Mouse (Mus musculus): ENCODE measurements around the gene Btbd3. TPM values are rescaled to one million over a fixed set of nuclear protein-coding genes. Genes with fewer than 3 reads are reported as not detected.

Btbd3 gene
- polyA plus RNA-seq, 1 experiment, result 1.6 TPM

DNA sequence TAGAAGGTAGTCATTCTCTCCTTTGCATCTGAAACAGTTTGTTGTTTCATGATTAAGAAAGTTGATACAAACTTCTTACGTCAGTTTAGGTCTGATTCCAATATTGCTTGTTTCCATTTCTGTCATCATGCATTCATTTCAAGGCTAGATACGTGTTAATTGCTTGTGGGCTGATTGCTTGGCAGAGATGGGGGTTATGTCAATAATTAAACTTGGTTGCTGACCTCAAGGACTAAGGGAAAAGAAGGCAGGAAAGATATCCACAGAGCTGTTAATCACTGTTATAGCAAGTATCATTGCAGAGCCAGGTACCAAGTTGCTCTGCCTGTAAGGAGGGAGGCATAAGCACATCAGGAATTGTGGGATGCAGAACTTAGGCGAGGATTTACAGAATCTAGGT lies 226.2 kb downstream of the Btbd3 start:
- Histone ChIP-seq H3K4me3 (ENCODE audit: control insufficient read depth, low read depth, low read length) (no peak overlapping the region), H3K27ac (ENCODE audit: control insufficient read depth, insufficient read depth, low read depth, low read length) (no peak overlapping the region), H3K4me1 (ENCODE audit: control insufficient read depth, insufficient read depth, low read length) (no peaks in the 10 kb centered on the region), H3K27me3 (ENCODE audit: control insufficient read depth, insufficient read depth, low read length) (no peaks in the 10 kb centered on the region), H3K36me3 (ENCODE audit: control insufficient read depth, insufficient read depth, low read length) (no peaks in the 10 kb centered on the region)
- TF ChIP-seq CTCF (IDR thresholded peaks at IDR 0.05; ENCODE audit: control insufficient read depth, insufficient read depth, insufficient replicate concordance, low read depth, low read length), result no peak
- TF ChIP-seq POLR2A (IDR thresholded peaks at IDR 0.05; ENCODE audit: control insufficient read depth, low read depth, low read length), result no peak

DNA sequence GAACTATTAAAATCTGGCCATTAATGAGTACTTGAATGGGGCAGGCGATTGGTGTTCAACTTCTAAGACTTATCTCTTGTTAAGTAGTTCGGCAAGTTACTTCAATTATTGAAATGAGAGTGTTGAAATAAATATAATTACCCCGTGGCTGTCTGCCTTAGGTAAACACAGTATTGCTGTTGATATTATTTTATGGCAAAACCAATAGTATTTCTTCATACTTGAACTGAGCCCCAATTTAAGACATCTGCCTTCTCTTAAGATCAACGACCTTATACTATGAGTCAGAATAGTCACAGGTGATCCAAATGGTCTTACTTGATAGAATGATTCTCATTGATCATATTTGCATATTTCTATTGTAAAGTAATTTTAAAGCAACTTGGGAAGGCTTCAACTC lies 228.5 kb downstream of the Btbd3 start:
- Histone ChIP-seq H3K27ac (ENCODE audit: control insufficient read depth, insufficient read depth, low read depth, low read length) (no peak overlapping the region), H3K4me3 (ENCODE audit: control insufficient read depth, low read depth, low read length) (no peak overlapping the region), H3K4me1 (ENCODE audit: control insufficient read depth, insufficient read depth, low read length) (no peaks in the 10 kb centered on the region), H3K27me3 (ENCODE audit: control insufficient read depth, insufficient read depth, low read length) (no peaks in the 10 kb centered on the region), H3K36me3 (ENCODE audit: control insufficient read depth, insufficient read depth, low read length) (no peaks in the 10 kb centered on the region)
- TF ChIP-seq CTCF (IDR thresholded peaks at IDR 0.05; ENCODE audit: control insufficient read depth, insufficient read depth, insufficient replicate concordance, low read depth, low read length) (no peak), POLR2A (IDR thresholded peaks at IDR 0.05; ENCODE audit: control insufficient read depth, low read depth, low read length) (no peak)

DNA sequence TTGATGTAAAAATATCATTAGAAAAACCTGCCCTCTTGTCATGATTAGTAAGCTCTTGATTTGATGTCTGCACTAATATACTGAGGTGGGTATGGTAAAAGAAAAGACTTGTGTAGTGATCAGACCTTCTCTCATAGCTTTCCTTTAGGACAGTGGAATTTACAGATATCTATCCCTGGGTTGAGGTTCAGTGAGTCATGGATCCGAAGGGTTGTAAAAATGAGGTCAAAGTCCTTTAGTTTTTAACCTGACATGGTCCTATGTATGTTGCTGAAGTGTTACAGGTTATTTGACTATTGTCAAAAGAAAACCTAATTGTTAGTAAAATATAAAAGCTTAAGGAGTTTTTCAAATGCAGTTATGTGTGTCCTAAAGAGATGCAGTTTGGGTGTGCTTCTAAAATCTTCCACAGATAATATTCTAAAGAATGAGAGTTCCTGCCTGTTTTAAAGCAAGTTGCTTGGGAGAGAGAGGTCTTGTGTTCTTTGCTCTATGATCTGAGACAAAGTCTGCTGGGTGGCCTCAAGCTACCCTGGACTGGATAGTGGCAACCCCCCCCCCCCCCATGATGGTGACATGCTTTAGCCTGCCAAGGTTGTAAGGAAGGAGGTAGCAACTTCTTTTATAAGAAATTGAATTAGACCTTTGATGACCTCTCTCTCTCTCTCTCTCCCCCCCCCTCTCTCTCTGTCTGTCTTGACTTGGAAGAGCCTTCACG lies 234.5 kb downstream of the Btbd3 start:
- no peak for TF ChIP-seq POLR2A (IDR thresholded peaks at IDR 0.05; ENCODE audit: control insufficient read depth, low read depth, low read length)
- no peak for TF ChIP-seq CTCF (IDR thresholded peaks at IDR 0.05; ENCODE audit: control insufficient read depth, insufficient read depth, insufficient replicate concordance, low read depth, low read length)
- Histone ChIP-seq H3K27me3 (ENCODE audit: control insufficient read depth, insufficient read depth, low read length) (no peaks in the 10 kb centered on the region), H3K4me3 (ENCODE audit: control insufficient read depth, low read depth, low read length) (no peak overlapping the region), H3K4me1 (ENCODE audit: control insufficient read depth, insufficient read depth, low read length) (no peaks in the 10 kb centered on the region), H3K27ac (ENCODE audit: control insufficient read depth, insufficient read depth, low read depth, low read length) (no peak overlapping the region), H3K36me3 (ENCODE audit: control insufficient read depth, insufficient read depth, low read length) (no peaks in the 10 kb centered on the region)

DNA sequence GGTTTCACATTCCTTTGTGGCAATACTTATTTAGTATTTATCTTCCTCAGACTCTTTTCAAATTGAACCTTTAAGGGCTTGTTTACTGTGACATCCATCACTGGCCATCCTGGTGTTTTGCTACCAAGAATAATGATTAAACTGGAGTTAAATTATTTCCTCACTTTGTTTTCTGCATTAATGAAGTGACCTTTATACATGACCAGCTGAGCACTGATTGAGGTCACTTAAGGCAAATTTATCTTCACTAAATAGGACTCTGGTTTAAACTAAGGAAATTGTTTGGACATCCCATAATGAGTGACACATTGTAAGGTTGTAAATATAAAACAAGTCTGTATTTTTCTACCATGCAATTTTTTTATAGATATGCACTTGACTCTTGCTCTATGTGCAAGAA lies 235.8 kb downstream of the Btbd3 start:
- no peaks in the 10 kb centered on the region for H3K36me3 ChIP-seq (ENCODE audit: control insufficient read depth, insufficient read depth, low read length)
- H3K27me3 ChIP-seq (ENCODE audit: control insufficient read depth, insufficient read depth, low read length), result no peaks in the 10 kb centered on the region
- no peak overlapping the region for H3K4me3 ChIP-seq (ENCODE audit: control insufficient read depth, low read depth, low read length)
- no peak overlapping the region for H3K27ac ChIP-seq (ENCODE audit: control insufficient read depth, insufficient read depth, low read depth, low read length)
- no peaks in the 10 kb centered on the region for H3K4me1 ChIP-seq (ENCODE audit: control insufficient read depth, insufficient read depth, low read length)
- TF ChIP-seq POLR2A (IDR thresholded peaks at IDR 0.05; ENCODE audit: control insufficient read depth, low read depth, low read length), result no peak
- TF ChIP-seq CTCF (IDR thresholded peaks at IDR 0.05; ENCODE audit: control insufficient read depth, insufficient read depth, insufficient replicate concordance, low read depth, low read length), result no peak

DNA sequence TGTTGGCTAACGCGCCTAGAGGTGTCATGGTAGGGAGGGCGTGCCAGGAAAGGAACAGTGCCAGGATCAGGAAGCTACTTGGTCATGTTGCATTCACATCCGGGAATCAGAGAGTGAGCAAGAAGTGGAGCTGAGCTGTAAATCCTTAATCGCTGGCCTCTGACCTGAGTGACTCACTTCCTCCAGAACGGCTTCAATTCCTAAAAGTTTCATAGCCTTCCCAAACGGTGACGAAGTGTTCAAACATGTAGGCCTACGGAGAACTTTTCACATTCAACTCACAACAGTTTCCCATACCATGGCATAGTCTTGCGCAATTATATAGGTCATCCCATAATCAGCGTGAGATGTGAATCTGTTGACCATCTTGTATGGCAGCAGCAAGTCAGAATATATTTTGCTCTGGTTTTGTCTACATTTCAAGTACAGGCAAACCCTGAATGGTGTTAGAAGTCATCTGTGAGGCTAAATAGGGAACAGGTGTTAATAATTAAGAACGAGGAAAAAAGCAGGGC lies 247.6 kb downstream of the Btbd3 start:
- H3K36me3 ChIP-seq (ENCODE audit: control insufficient read depth, insufficient read depth, low read length), result no peaks in the 10 kb centered on the region
- no peak for TF ChIP-seq CTCF (IDR thresholded peaks at IDR 0.05; ENCODE audit: control insufficient read depth, insufficient read depth, insufficient replicate concordance, low read depth, low read length)
- TF ChIP-seq POLR2A (IDR thresholded peaks at IDR 0.05; ENCODE audit: control insufficient read depth, low read depth, low read length), result no peak
- no peaks in the 10 kb centered on the region for H3K27me3 ChIP-seq (ENCODE audit: control insufficient read depth, insufficient read depth, low read length)
- no peak overlapping the region for H3K27ac ChIP-seq (ENCODE audit: control insufficient read depth, insufficient read depth, low read depth, low read length)
- H3K4me3 ChIP-seq (ENCODE audit: control insufficient read depth, low read depth, low read length), result no peak overlapping the region
- no peaks in the 10 kb centered on the region for H3K4me1 ChIP-seq (ENCODE audit: control insufficient read depth, insufficient read depth, low read length)

DNA sequence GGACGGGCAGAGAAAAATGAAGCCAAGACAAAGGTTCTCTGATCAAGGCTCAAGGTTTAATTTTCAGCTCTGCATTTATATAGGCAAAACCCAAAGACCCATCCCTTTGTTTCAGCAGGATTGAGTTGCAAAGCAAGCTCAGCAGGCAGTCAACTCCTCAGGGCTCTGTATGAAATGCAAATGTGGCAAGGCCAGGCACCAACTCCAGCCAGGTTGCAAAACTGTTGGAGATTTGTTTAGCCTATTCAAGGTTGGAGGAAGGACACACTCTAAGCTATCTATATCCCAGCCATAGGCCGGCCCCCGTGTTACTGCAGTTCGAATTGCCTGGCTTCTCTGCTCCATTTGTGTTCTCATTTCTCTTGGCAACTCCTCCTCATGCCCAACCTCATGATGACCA lies 259.2 kb downstream of the Btbd3 start:
- no peaks in the 10 kb centered on the region for H3K27me3 ChIP-seq (ENCODE audit: control insufficient read depth, insufficient read depth, low read length)
- H3K4me1 ChIP-seq (ENCODE audit: control insufficient read depth, insufficient read depth, low read length), result no peaks in the 10 kb centered on the region
- TF ChIP-seq CTCF (IDR thresholded peaks at IDR 0.05; ENCODE audit: control insufficient read depth, insufficient read depth, insufficient replicate concordance, low read depth, low read length), result no peak
- no peak for TF ChIP-seq POLR2A (IDR thresholded peaks at IDR 0.05; ENCODE audit: control insufficient read depth, low read depth, low read length)
- H3K27ac ChIP-seq (ENCODE audit: control insufficient read depth, insufficient read depth, low read depth, low read length), result no peak overlapping the region
- no peaks in the 10 kb centered on the region for H3K36me3 ChIP-seq (ENCODE audit: control insufficient read depth, insufficient read depth, low read length)
- no peak overlapping the region for H3K4me3 ChIP-seq (ENCODE audit: control insufficient read depth, low read depth, low read length)

DNA sequence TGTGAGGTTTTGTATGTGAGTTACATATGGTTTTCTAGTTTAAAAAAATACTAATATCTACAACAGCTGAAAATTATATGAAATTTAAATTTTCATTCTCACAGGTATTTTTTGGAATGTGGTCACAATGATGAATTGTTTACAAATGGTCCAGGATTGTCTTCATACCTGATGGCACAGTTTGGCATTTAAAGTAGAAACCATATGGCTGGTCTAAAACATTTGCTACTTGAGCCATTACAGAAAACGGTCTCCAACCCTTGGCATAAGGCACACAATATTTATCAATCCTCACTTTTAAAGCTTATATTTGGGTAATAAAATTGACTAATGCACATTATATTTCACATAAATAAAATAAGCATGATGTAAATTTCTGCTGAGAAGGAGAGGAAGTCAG lies 272.1 kb downstream of the Btbd3 start:
- H3K27ac ChIP-seq (ENCODE audit: control insufficient read depth, insufficient read depth, low read depth, low read length), result no peak overlapping the region
- no peaks in the 10 kb centered on the region for H3K36me3 ChIP-seq (ENCODE audit: control insufficient read depth, insufficient read depth, low read length)
- H3K4me3 ChIP-seq (ENCODE audit: control insufficient read depth, low read depth, low read length), result no peak overlapping the region
- no peaks in the 10 kb centered on the region for H3K4me1 ChIP-seq (ENCODE audit: control insufficient read depth, insufficient read depth, low read length)
- TF ChIP-seq CTCF (IDR thresholded peaks at IDR 0.05; ENCODE audit: control insufficient read depth, insufficient read depth, insufficient replicate concordance, low read depth, low read length) (no peak), POLR2A (IDR thresholded peaks at IDR 0.05; ENCODE audit: control insufficient read depth, low read depth, low read length) (no peak)
- H3K27me3 ChIP-seq (ENCODE audit: control insufficient read depth, insufficient read depth, low read length), result no peaks in the 10 kb centered on the region
